Mouse (Mus musculus): ENCODE measurements at regions not wholly inside any gene's neighbourhood (a gene's known extent, or its start where the extent isn't known, plus 50 kb on each side); places are given as distances from the start of the nearest gene placed in this dataset.
A peak's percentile ranks its signal among the peaks of the same experiment; 100 is the strongest.

DNA sequence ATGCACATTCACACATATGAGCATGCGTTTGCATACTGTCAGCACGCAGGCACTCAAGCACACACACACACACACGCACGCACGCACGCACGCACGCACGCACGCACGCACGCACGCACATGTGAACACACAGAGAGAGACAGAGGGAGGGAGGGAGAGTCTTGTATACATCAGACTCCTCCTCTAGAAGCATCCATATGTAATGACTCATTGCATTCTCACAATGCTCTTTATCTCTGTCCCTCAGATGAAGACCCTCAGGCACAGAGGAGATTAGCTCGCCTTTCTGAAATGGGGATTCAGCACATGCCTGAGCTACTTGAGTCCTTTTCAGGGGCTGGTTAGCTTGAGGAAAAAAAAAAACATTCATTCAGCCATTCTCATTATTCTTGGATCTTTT, 79.6 kb upstream of the 1700025G04Rik start:
- 96% methylated on average over 14 of the region's 14 CpGs for WGBS
- Histone ChIP-seq H3K4me3 (ENCODE audit: insufficient read depth, low read depth, low read length) (no peak overlapping the region), H3K79me2 (ENCODE audit: control insufficient read depth, insufficient read depth, low read length) (no peaks in the 10 kb centered on the region), H3K9ac (ENCODE audit: low read depth, low read length) (no peak overlapping the region), H3K4me1 (ENCODE audit: control insufficient read depth, insufficient read depth, low read length) (peaks cover 4% of the 10 kb centered on the region), H3K27ac (replicated peaks; ENCODE audit: insufficient read depth, low read depth, low read length) (no peak overlapping the region), H3K27me3 (ENCODE audit: control insufficient read depth, insufficient read depth, low read length) (no peaks in the 10 kb centered on the region), H3K36me3 (ENCODE audit: control insufficient read depth, insufficient read depth, low read length) (no peaks in the 10 kb centered on the region)
- no peak for DNase-seq (ENCODE audit: extremely low read depth, low read depth, low spot score)
- TF ChIP-seq CTCF (IDR thresholded peaks at IDR 0.05; ENCODE audit: low read depth, low read length) (no peak), POLR2A (IDR thresholded peaks at IDR 0.05; ENCODE audit: extremely low read depth, insufficient read depth, low read length) (no peak)

DNA sequence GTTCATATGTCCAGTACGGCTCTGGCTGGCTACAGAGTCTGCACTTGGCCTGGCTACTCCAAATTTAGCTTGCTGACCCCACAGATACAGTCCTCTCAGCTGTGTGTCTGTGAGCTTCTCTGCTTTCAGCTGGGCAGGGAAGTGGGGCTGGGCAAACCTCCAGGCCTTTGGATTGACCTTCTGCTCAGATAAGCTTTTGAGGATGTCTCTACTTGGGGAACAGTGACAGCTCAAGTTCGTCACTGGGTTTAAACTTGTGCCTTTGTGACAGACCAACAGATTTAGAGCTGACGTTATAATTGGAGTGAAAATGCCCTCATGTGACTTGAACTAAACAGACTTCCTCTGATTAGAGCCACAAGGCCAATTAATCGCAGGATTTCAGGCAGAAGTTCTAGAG, 78.4 kb upstream of the 1700025G04Rik start:
- TF ChIP-seq CTCF (IDR thresholded peaks at IDR 0.05; ENCODE audit: low read depth, low read length), result no peak
- no peak for TF ChIP-seq POLR2A (IDR thresholded peaks at IDR 0.05; ENCODE audit: extremely low read depth, insufficient read depth, low read length)
- WGBS, result 62% methylated on average over 4 of the region's 4 CpGs
- no peaks in the 10 kb centered on the region for H3K27me3 ChIP-seq (ENCODE audit: control insufficient read depth, insufficient read depth, low read length)
- peak; percentile 68 for DNase-seq (ENCODE audit: extremely low read depth, low read depth, low spot score)
- no peaks in the 10 kb centered on the region for H3K36me3 ChIP-seq (ENCODE audit: control insufficient read depth, insufficient read depth, low read length)
- peaks cover 4% of the 10 kb centered on the region for H3K4me1 ChIP-seq (ENCODE audit: control insufficient read depth, insufficient read depth, low read length)
- no peak overlapping the region for H3K9ac ChIP-seq (ENCODE audit: low read depth, low read length)
- H3K79me2 ChIP-seq (ENCODE audit: control insufficient read depth, insufficient read depth, low read length), result no peaks in the 10 kb centered on the region
- H3K4me3 ChIP-seq (ENCODE audit: insufficient read depth, low read depth, low read length), result no peak overlapping the region
- no peak overlapping the region for H3K27ac ChIP-seq (replicated peaks; ENCODE audit: insufficient read depth, low read depth, low read length)

DNA sequence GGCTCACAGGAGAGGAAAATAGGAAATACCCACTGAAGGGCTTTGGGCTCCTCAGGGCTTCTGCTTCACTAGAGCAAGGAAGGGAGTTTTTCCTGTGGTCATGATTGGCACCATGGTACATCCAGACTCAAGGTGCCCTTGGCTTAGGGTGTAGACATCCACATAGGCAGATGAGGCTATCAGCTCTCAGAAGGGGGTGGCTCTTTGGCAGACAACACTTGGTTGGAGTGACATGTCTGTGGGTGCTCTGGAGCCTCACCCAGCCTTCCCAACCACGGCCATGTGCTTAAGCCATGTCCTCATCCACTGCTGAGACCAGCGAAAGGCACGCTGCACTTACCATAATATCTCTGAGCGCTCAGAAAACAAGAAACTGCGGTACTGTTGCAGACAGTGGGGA, 77.8 kb upstream of the 1700025G04Rik start:
- no peaks in the 10 kb centered on the region for H3K27me3 ChIP-seq (ENCODE audit: control insufficient read depth, insufficient read depth, low read length)
- TF ChIP-seq CTCF (IDR thresholded peaks at IDR 0.05; ENCODE audit: low read depth, low read length) (no peak), POLR2A (IDR thresholded peaks at IDR 0.05; ENCODE audit: extremely low read depth, insufficient read depth, low read length) (no peak)
- WGBS, result 84% methylated on average over 5 of the region's 5 CpGs
- peak overlapping the region; percentile 44 for H3K27ac ChIP-seq (replicated peaks; ENCODE audit: insufficient read depth, low read depth, low read length)
- no peaks in the 10 kb centered on the region for H3K79me2 ChIP-seq (ENCODE audit: control insufficient read depth, insufficient read depth, low read length)
- H3K36me3 ChIP-seq (ENCODE audit: control insufficient read depth, insufficient read depth, low read length), result no peaks in the 10 kb centered on the region
- H3K9ac ChIP-seq (ENCODE audit: low read depth, low read length), result no peak overlapping the region
- no peak for DNase-seq (ENCODE audit: extremely low read depth, low read depth, low spot score)
- peaks cover 4% of the 10 kb centered on the region for H3K4me1 ChIP-seq (ENCODE audit: control insufficient read depth, insufficient read depth, low read length)
- no peak overlapping the region for H3K4me3 ChIP-seq (ENCODE audit: insufficient read depth, low read depth, low read length)

DNA sequence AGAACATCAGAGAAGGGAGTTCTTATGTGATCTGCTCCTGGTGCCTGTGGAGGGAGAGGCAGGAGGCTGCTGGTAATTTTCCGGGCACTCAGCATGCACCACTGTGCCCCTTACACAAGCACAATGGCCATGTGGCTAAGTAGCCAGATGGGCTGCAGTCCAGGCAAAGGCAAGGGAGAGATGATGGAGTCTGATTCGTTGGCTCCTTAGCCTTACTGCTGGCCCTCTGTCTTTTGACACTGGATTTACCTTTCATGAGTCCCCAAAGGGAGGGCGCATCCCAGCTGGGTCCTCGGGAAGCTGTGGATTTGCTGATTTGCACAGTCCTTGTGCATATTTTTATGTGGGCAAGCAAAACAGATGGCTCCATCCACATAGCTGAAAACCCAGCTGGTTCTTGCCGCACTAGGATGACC, 75.6 kb upstream of the 1700025G04Rik start:
- H3K9ac ChIP-seq (ENCODE audit: low read depth, low read length), result no peak overlapping the region
- no peak overlapping the region for H3K27ac ChIP-seq (replicated peaks; ENCODE audit: insufficient read depth, low read depth, low read length)
- WGBS, result 88% methylated on average over 5 of the region's 5 CpGs
- H3K4me3 ChIP-seq (ENCODE audit: insufficient read depth, low read depth, low read length), result no peak overlapping the region
- TF ChIP-seq POLR2A (IDR thresholded peaks at IDR 0.05; ENCODE audit: extremely low read depth, insufficient read depth, low read length), result no peak
- no peak for TF ChIP-seq CTCF (IDR thresholded peaks at IDR 0.05; ENCODE audit: low read depth, low read length)
- H3K27me3 ChIP-seq (ENCODE audit: control insufficient read depth, insufficient read depth, low read length), result no peaks in the 10 kb centered on the region
- no peaks in the 10 kb centered on the region for H3K36me3 ChIP-seq (ENCODE audit: control insufficient read depth, insufficient read depth, low read length)
- H3K4me1 ChIP-seq (ENCODE audit: control insufficient read depth, insufficient read depth, low read length), result peaks cover 4% of the 10 kb centered on the region
- no peaks in the 10 kb centered on the region for H3K79me2 ChIP-seq (ENCODE audit: control insufficient read depth, insufficient read depth, low read length)
- DNase-seq (ENCODE audit: extremely low read depth, low read depth, low spot score), result no peak

DNA sequence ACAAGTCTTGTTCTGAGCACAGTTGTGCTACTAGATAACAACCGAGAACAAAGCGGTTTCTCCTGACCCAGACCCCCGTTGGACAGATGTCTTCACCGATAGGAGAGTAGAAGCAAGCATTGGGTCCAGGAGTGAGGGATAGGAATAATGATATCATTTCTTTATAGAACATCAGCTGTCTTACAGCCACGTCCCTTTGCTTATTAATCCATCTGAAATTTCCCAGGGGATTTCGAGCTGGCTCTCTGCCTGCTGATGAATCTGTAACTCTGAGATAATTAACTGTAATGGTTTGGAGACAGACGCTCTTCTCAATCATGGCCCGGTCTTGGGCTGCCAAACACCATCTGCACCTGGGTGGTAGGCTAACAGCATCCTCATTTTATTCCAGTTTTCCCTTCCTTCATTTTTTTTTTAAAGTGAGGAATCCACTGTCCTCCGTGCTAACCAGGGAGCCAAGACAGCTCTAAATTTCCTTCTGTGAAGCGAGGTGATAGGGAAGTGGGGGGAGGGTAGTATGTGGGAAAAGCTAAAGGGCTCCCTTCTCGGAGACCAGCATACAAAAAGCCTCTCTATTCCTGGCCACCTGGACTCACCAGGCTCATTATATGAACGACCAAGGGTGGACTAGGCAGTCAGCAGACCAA, 75.0 kb upstream of the 1700025G04Rik start:
- no peak for DNase-seq (ENCODE audit: extremely low read depth, low read depth, low spot score)
- H3K36me3 ChIP-seq (ENCODE audit: control insufficient read depth, insufficient read depth, low read length), result no peaks in the 10 kb centered on the region
- H3K4me1 ChIP-seq (ENCODE audit: control insufficient read depth, insufficient read depth, low read length), result peaks cover 4% of the 10 kb centered on the region
- no peak overlapping the region for H3K4me3 ChIP-seq (ENCODE audit: insufficient read depth, low read depth, low read length)
- WGBS, result 72% methylated on average over 12 of the region's 12 CpGs
- no peaks in the 10 kb centered on the region for H3K79me2 ChIP-seq (ENCODE audit: control insufficient read depth, insufficient read depth, low read length)
- no peak overlapping the region for H3K27ac ChIP-seq (replicated peaks; ENCODE audit: insufficient read depth, low read depth, low read length)
- no peaks in the 10 kb centered on the region for H3K27me3 ChIP-seq (ENCODE audit: control insufficient read depth, insufficient read depth, low read length)
- TF ChIP-seq POLR2A (IDR thresholded peaks at IDR 0.05; ENCODE audit: extremely low read depth, insufficient read depth, low read length), result no peak
- H3K9ac ChIP-seq (ENCODE audit: low read depth, low read length), result no peak overlapping the region

DNA sequence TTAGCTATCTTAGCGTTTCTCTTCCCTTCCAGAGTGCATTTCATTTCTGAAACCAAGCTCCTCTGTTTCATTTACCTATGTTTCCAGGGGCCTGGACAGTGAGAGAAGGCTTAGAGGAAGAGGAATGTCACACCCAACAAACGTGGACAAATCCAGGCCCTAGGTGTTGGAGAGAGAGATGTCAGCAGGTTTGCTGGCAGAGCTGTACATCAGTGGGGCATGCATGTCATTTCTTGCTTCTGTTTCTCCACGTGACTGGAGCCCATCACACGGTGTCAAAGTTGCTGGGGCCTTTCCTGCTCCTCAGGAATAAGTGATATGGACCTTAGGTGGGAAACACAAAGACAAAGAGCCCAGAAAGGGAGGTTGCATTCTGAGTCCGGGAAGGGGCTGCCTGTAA, 74.3 kb upstream of the 1700025G04Rik start:
- no peak for DNase-seq (ENCODE audit: extremely low read depth, low read depth, low spot score)
- Histone ChIP-seq H3K27ac (replicated peaks; ENCODE audit: insufficient read depth, low read depth, low read length) (no peak overlapping the region), H3K4me3 (ENCODE audit: insufficient read depth, low read depth, low read length) (no peak overlapping the region), H3K4me1 (ENCODE audit: control insufficient read depth, insufficient read depth, low read length) (peaks cover 4% of the 10 kb centered on the region), H3K27me3 (ENCODE audit: control insufficient read depth, insufficient read depth, low read length) (no peaks in the 10 kb centered on the region), H3K36me3 (ENCODE audit: control insufficient read depth, insufficient read depth, low read length) (no peaks in the 10 kb centered on the region), H3K9ac (ENCODE audit: low read depth, low read length) (no peak overlapping the region), H3K79me2 (ENCODE audit: control insufficient read depth, insufficient read depth, low read length) (no peaks in the 10 kb centered on the region)
- TF ChIP-seq POLR2A (IDR thresholded peaks at IDR 0.05; ENCODE audit: extremely low read depth, insufficient read depth, low read length) (no peak), CTCF (IDR thresholded peaks at IDR 0.05; ENCODE audit: low read depth, low read length) (no peak)
- 72% methylated on average over 5 of the region's 5 CpGs for WGBS

All from liver, adult 2 months (tissue).